Mouse (Mus musculus) heart, postnatal 36 days (tissue): ENCODE measurements at regions not wholly inside any gene's neighbourhood (a gene's known extent, or its start where the extent isn't known, plus 50 kb on each side); places are given as distances from the start of the nearest gene placed in this dataset.

ENCODE experiments used
- DNase-seq, 2 experiments: peaks; one replicate each; pipeline ENCODE4 v3.0.0; 2021 to 2022
- intact Hi-C: fragments of 180-260 bp; cut with DNase I; formaldehyde crosslinking; loops from one replicate; pipeline ENCODE4 v1.15.1; 2025

DNA sequence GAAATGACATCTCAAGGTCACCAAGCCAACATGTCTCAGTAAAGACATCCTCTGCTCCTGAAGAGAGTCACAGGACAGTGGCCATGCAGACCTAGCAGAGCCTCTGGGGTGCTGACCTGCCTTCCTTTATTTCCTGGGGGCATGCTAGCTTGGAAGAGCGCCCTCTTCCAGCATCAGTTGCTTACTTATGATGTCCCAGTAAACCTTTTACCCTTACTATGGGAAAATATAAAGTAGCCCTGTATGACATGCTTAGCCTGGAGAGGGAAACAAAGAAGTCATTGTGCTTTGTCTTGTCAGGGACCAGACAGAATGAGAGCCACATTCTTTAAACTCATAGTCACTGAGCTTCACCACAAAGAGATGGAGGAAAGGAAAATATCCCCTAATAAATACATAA is 82.9 kb downstream of the Postn start:
- no peak for DNase-seq
- intact Hi-C loops = no loop called here

DNA sequence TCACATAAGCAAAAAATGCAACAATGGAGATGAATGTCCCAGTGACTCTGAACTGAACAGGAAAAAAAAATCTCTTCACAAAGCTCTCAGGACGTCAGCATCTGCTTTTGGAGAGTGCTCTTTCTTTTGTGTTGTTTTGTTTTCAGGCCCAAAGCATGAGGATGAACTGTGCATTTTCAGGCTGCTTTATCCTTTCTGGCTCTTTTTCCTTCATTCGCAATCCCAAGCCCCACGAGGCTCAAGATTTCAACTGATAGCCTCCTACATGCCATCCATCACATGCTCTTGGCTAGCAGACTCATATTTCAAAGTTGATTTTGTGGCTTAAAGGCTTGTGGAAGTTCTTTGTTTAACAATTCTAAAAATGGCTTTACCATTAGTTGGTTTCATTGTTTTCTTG is 86.0 kb downstream of the Postn start:
- no peak for DNase-seq

DNA sequence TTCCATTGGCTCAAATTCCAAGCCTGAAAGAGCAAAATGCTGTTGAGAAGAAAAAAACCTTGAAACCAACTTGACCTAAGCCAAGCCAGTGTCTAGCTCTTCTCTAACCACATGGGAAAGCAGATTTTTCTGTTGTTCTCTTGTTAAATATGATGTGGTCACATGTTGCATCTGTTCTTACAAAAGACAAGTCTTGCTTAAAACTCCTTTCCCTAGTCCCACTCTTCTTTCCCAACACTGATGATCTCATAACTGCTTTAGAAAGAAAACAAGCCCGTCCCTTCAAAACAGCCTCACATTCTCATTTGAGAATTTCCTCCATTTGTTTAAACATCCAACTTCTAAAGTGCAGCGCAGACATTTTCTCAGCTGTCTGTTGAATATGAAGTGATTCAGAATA is 96.5 kb downstream of the Postn start:
- intact Hi-C loops = no loop called here
- DNase-seq = no peak

More for the DNA sequence above, 86.0 kb downstream of the Postn start:
- intact Hi-C loops = no loop called here

DNA sequence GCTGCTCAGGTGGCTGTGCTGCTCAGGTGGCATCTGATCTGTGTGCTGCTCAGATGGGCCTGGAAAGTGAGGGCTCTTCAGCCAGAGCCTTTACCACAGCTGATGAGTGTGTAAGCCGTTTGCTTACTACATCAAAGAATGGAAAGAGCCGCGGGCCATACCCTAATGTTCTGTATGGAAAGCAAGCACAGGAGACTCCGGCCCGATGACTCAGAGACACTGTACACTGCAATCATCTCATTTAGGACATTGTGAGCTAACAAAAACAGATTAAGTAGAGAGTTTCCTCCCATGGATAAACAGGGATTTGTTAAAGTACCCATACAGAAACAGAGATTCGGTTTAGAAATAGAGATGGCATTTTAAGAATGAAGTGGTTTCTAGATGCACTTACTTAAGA is 100.5 kb downstream of the Postn start:
- intact Hi-C loops = no loop called here

DNA sequence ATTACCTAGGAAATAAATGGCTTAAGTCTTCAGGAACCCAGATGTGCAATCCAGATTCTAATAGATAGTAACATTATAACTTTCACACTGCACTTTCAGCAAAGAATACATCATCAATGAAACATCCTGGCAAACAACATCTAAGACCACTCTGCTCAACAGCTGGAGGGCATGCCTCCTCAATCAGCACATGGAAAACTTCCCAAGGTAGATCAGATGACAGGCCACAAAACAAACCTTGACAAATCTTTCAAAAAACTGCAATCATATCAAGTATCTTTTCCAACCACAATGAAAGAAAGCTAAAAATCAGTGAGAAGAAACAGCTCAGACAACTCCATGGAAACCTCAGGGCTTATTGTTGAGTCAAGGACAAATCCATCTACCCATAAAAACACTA is 105.2 kb downstream of the Postn start:
- intact Hi-C loops = no loop called here
- no peak for DNase-seq

More for the DNA sequence above, 100.5 kb downstream of the Postn start:
- no peak for DNase-seq

DNA sequence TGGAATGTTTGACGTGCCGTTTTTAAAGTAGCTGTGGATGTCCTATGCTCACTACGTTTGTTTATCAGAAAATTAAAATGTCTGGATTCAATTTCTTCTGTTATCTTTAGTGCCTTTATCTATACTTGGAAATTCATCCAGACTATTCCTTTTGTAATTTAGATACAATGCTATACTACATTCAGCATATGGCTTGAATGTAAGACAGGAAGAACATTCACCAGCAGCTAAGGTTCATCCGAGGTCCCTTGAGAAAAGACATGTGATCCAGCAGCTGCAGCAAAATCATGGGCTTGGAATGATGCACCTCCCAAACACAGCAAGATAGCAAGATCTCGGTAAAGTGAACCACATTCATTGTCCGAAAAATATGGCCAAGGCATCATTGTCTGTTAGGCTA is 113.3 kb downstream of the Postn start:
- no peak for DNase-seq
- intact Hi-C loops = no loop called here

DNA sequence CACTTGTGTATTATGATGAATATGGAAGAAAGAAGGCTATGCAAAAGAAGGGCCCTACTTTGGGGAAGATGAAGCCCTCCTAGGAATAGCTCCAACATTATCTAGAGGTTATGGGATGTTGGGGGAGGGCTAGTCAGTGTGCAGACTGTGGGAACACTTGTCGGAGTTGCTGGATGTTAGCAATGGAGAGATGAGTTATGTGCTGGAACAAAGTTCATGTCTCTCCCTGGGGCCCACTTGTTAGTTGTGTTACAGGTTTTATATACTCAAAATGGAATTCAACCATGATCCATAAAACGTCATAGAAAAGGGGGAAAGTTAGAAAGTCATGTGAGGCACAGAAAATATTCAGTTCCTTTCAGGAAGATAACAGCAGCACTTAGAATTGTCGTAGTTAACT is 115.0 kb downstream of the Postn start:
- DNase-seq = no peak
- intact Hi-C loops = loop anchor here (5.0 kb wide), 1 partner anchor 114 kb away; the partner anchor contains the start of gene Postn

DNA sequence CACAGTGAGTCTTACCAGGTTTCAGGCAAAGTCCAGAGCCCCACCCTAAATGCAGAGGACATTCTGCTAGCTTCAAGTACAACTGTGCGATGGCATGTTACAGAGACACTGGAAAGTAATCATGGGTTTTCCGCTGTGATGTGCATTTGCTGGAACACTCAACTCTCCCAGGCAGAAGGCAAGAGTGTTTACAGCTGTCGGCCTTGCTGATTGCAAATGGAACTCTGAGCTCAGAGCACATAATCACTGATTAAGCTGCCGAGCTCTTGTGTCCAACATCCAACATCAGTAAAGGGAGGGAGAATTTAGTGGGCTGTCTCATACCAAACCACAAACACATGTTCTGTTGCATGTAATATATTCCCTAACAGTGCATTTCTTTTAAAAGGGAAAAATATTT is 117.1 kb downstream of the Postn start:
- peak in 1 of 2 experiments; percentile 33 for DNase-seq
- intact Hi-C loops = loop anchor here (5.0 kb wide), 1 partner anchor 116 kb away; the partner anchor contains the start of gene Postn

DNA sequence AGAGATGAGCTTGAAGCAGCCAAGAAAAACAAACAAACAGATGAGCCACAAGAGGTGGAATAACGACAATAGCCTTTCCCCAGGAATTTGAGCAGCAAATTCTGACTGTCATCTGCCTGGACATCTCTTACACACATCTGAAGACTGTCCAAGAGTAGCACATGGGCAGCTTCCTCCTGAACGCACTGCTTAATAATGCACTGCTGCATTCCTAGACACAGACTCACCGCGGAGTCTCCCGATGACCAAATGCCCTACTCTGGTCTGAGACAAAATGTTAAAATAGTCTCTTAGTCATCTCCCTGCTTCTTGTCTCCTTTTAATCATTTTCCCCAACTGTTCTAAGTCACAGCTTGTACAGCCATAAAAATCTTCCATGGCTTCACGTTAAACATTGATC is 119.3 kb downstream of the Postn start:
- intact Hi-C loops = no loop called here
- no peak for DNase-seq

DNA sequence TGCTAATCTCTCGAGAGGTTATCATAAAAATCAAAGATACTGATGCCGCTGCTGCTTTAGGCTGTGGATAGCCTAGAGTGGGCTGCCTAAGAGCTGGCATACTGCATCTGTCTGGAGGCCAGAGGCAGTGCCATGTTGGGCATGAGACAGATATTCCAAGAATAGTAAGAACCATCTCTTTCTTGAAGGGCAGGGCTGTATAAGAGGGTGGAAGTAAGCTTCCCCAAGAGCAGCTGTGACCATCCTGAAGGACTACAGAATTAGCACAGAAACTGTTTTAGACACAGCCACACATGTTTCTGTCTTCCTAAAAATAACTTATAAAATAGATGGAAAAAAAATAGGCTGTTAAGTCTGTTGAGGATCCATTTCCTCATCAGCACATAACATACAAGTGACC is 126.4 kb downstream of the Postn start:
- intact Hi-C loops = no loop called here
- no peak for DNase-seq

DNA sequence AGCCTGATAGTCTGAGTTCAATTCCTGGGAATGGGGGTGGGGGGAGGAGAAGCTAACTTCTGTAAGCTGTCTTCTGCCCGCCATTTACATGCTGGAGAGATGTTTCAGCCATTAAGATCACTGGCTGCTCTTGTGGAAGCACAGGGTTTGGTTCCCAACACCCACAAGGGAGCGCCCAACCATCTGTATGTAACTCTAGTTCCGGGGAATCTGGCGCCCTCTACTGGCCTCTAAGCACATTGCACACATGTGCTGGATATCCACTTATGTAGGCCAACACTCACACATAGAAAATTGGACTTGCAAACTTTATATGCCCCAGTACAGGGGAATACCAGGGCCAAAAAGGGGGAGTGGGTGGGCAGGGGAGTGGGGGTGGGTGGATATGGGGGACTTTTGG is 126.9 kb downstream of the Postn start:
- no peak for DNase-seq
- intact Hi-C loops = no loop called here

DNA sequence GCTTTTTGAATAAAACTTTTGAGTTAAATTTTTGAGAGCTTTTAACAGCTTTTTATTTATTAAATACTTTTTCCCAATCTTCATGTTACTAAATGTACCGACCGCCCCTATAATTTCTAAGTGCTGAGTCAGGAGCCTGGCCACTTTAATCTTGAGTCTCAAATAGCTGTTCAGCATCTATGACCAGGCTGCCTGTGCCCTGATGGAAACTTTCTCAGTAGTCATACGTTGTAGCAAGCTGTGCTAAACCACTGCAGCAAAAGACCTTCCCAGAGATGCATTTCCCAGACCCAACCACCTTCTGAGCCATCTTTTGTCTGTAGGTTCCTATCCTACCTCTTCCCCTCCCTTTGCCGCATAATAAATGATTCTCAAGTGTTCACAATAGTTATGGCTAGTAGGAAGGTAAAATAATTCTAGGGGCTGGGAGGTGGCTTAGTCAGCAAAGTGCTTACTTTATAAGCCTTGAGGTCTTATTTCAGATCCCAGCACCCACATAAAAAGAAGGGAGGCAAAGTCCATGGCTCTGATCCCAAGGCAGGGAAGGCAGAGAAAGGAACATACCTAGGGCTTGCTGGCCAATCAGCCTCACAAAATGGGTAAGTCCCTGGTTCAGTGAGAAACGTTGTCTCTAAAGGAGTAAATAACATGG is 129.5 kb downstream of the Postn start:
- intact Hi-C loops = no loop called here
- no peak for DNase-seq

DNA sequence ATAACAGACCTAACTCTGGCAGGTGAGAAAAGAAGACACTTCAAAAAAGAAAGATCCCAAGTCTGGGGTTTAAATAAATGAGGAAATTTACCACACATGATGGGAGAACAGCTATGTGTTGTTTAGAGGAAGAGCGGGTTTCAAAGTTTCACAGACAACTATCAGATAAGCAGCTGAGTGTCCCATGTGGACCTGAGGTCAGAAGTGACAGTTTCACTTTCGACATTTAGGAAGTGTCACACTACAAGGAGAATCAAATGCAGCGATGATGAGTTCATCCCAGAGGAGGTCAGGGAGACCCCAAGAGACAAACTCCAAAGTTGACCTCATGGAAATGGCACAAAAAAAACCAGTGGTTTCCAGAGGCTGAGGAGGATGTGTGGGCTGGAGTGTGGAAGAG is 132.7 kb downstream of the Postn start:
- intact Hi-C loops = no loop called here
- DNase-seq = no peak

DNA sequence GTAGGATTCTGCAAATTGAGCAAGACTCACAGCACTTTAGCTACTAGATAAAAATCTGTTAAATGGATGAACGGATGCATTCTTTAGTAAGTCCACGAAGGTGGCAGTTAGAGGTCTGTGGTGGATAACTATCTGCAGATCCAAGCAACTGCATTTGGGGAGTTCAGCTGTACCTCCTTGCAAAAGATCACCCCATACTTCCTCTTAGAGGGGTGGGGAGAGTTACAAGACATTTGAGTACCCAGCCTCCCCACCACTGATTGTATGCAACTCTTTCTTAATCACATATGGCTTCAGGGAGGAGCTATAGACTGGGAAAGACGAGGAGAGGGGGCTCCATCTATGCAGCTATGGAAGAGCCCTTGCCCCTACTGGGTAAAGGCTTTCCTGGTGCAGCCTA is 144.1 kb downstream of the Postn start:
- no peak for DNase-seq

DNA sequence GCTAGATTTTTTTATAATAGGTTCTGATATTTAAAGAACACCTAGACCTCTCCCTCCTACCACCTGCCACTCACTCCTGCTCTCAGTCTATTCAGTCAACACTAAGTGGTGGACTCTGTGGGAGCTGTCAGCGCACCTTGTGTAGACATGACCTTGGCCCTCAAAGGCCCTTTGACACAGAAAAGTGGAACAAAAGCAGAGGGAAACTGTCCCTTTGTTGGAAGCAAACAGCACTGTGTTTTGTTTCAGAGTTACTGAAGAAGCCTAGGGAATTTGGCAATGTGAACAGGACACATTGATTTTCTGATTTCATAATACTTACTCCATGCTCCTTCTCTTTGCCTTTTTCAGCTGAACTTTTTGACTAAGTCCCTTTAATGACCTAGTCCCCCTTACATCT is 146.7 kb downstream of the Postn start:
- no peak for DNase-seq
- intact Hi-C loops = no loop called here

More for the DNA sequence above, 144.1 kb downstream of the Postn start:
- intact Hi-C loops = no loop called here

DNA sequence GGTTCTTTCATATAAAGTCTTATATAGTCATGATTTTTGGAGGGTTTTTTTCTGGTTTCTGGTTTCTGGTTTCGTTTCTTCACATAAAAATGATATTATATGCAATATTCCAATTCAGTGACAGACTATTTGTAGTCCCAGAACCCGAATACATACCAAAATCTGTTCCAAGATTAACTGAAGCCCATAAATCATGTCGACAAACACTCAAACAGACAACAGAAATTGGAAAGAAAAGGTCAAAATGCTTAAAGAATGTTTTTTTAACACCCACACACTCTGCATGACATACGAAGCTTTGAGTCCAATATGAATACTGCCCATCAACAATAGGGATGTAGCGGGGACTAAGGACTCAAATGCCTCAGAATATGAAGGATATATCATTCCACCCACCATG is 148.0 kb downstream of the Postn start:
- intact Hi-C loops = no loop called here

DNA sequence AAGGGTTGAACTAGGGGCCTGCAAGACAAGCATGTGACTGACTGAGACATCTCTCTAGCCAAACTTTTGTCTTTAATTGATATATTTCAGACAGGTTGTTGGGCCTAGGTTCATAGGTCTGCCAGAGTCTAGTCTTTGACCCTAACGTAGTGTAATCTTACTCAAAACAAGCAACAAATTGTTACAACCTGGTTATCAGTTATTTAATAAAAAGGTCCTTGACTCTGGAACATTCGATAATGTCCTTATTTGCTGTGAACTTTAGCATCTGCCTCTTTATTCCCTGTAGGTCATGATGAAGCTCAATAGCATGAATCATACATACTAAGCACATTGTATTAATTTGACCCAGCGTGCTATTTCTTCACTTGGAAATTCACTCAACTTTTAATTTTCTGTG is 156.3 kb downstream of the Postn start:
- no peak for DNase-seq
- intact Hi-C loops = no loop called here

More for the DNA sequence above, 148.0 kb downstream of the Postn start:
- no peak for DNase-seq

DNA sequence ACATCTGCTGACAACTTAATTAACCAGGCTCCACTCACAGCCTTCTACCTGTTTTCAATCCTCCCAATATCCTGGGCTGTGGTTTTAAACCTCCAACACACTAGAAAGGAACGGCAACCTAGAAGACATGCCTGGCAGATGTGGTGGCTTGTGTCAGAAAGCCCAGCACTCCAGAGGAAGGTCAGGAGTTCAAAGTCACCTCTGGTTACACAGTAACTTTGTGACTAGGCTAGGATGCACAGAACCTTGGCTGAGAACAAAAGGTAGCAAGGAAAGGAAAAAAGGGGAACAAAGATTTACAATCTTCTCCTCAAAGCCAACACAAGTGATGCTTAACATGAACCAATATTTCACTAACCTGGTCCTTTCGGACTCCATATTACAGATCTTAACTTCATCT is 161.8 kb downstream of the Postn start:
- intact Hi-C loops = no loop called here

DNA sequence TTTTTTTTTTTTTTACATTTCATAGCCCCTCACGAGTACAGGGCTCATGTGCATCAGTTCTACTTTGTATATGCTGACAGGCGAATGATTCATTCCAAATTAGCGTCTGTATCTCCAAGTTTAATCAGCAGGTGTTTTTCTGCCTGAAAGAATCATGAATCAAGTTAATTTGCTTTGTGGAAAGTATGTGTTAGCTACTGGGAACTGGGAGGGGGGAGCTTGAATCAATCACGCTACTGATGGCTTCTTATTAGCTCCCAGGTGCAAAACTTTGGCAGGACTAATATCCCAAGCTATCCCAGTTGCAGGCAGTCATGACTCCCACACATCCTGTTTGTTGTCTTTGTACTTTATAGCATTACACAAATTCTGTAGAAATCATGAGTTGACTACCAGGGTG is 165.7 kb downstream of the Postn start:
- intact Hi-C loops = loop anchor here (5.0 kb wide), 1 partner anchor 169 kb away; no protein-coding TSS in a partner anchor
- DNase-seq = no peak

More for the DNA sequence above, 161.8 kb downstream of the Postn start:
- no peak for DNase-seq

DNA sequence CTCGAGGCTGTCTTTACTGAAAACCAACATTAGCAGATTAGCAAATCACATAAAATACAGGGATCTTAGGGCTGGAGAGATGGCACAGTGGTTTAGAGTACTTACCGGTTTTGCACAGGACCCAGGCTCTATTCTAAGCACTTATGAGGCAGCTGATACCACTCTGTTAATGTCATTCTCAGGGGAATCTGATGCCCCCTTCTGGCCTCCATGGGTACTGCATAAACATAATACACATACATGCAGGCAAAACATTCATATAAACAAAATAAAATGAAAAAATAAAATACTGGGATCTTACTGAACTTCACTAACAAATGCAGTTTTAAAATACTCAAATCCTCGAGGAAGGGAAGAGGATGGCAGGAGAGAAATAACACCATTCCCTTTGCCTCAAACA is 164.3 kb upstream of the Supt20 start:
- DNase-seq = no peak
- intact Hi-C loops = loop anchor here (5.0 kb wide), 1 partner anchor 171 kb away; no protein-coding TSS in a partner anchor

DNA sequence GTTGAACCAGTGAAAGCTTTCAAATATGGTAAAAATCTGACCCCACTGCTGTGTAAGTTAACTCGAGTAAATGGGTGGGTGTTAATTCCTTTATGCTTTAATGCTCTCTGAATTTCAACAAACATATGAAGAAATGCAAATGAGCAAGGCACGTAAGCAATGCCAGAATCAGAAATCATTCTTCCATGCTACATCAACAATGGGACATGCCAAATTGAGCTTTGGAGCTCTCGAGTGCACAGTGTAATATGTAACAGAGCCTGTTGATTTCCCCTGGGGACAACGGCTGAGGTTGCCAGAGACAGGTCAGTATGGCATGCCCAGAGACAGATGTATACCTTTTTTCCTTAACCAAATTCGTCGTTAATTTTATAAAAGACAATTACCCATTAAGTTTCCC is 162.4 kb upstream of the Supt20 start:
- no peak for DNase-seq
- intact Hi-C loops = no loop called here

DNA sequence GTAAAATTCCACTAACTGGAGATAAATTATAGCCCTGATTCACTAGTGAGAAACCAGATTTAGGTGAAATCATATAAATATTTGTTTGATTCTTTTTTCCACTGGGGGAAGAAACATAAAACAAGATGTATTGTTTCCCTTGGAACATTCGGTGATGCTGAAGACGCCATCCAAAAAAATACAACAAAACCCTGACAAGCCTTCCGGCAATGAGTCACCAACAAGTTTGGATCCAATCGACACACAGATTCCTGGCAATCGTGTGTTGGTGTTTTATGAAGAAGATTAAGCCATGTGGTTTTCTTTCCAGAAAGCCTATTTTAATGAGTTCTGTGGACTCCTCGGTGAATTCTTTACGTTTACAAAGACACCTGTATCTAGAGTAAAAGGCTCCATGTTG is 157.2 kb upstream of the Supt20 start:
- no peak for DNase-seq
- intact Hi-C loops = no loop called here

DNA sequence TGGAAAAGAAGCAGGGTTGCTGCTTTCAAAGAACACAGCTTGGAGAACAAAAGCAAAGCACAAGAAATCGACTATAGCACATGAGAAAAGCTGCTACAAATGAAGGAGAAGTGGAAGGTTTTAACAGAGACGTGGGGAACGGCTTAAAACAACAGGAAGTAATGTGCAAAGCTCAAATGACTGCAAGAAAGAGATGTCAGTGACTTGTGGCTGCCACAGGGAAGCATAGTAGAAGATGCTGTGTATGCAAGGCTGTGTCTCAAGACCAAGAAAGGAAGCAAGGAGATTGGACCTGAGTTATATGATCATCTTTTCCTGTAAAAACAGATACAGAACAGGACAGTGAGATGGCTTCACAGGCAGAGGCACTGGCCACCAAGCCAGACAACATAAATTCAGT is 154.6 kb upstream of the Supt20 start:
- DNase-seq = no peak
- intact Hi-C loops = no loop called here
